Mouse (Mus musculus) MEL (cell line): ENCODE data around the gene Rpl34. TPM values are rescaled to one million over a fixed set of nuclear protein-coding genes. Genes with fewer than 3 reads are reported as not detected.
A peak's percentile ranks its signal among the peaks of the same experiment; 100 is the strongest.

Source experiments
- DNase-seq: peaks from one replicate; pipeline ENCODE4 v3.0.0; 2011; ENCODE audit warnings: low read depth, low spot score
- H3K27ac ChIP-seq: 2 replicates; pipeline ENCODE4 v1.5.1; 2012; ENCODE audit warnings: low read depth, mild to moderate bottlenecking, control low read depth, low read length, moderate library complexity; ENCODE audit not compliant: control insufficient read depth
- H3K27me3 ChIP-seq, 2 experiments: fragments of 150-350 bp in 1 of 2; sonication (generic) in 1 of 2; 2 replicates each; pipeline ENCODE4 v1.6.1; 2012; ENCODE audit warnings: low read length in 2 of 2, mild to moderate bottlenecking in 2 of 2, improper control_type of control experiment in 1 of 2, moderate library complexity in 1 of 2; ENCODE audit not compliant: insufficient read depth in 2 of 2, control insufficient read depth in 1 of 2
- H3K36me3 ChIP-seq, 2 experiments: 2 replicates each; pipeline ENCODE4 v1.6.1; 2012 to 2014; ENCODE audit warnings: low read length in 2 of 2, improper control_type of control experiment in 1 of 2, inconsistent platforms in 1 of 2, mild to moderate bottlenecking in 1 of 2; ENCODE audit not compliant: insufficient read depth in 2 of 2, control insufficient read depth in 1 of 2
- H3K4me1 ChIP-seq, 2 experiments: fragments of 150-350 bp in 1 of 2; sonication (generic) in 1 of 2; 2 replicates each; pipeline ENCODE4 v1.6.1; 2012; ENCODE audit warnings: low read length in 2 of 2, improper control_type of control experiment in 1 of 2, mild to moderate bottlenecking in 1 of 2; ENCODE audit not compliant: insufficient read depth in 2 of 2, control insufficient read depth in 1 of 2
- H3K4me3 ChIP-seq, 2 experiments: fragments of 150-350 bp in 1 of 2; sonication (generic) in 1 of 2; 2 replicates each; pipeline ENCODE4 v1.5.1; 2012; ENCODE audit warnings: low read depth in 2 of 2, low read length in 2 of 2, mild to moderate bottlenecking in 2 of 2, moderate library complexity in 2 of 2, control low read depth in 1 of 2, improper control_type of control experiment in 1 of 2; ENCODE audit not compliant: control insufficient read depth in 1 of 2, insufficient read depth in 1 of 2
- H3K79me2 ChIP-seq: 2 replicates; pipeline ENCODE4 v1.6.1; 2012; ENCODE audit warnings: mild to moderate bottlenecking, low read length, moderate library complexity; ENCODE audit not compliant: control insufficient read depth, poor library complexity, insufficient read depth
- H3K9ac ChIP-seq: 2 replicates; pipeline ENCODE4 v1.6.1; 2012; ENCODE audit warnings: low read depth, mild to moderate bottlenecking, control low read depth, low read length, moderate library complexity; ENCODE audit not compliant: control insufficient read depth, poor library complexity, severe bottlenecking
- H3K9me3 ChIP-seq: fragments of 150-350 bp; sonication (generic); replicated peaks from 2 replicates; pipeline ENCODE4 v1.6.1; 2012; ENCODE audit warnings: mild to moderate bottlenecking, low read length, improper control_type of control experiment, moderate library complexity; ENCODE audit not compliant: insufficient read depth
- BHLHE40 ChIP-seq: IDR thresholded peaks from 2 replicates; pipeline ENCODE4 v1.6.1; 2012; ENCODE audit warnings: low read depth, mild to moderate bottlenecking, inconsistent platforms, low read length, improper control_type of control experiment, borderline replicate concordance
- CHD2 ChIP-seq: IDR thresholded peaks from 2 replicates; pipeline ENCODE4 v1.6.1; 2011; ENCODE audit warnings: low read length, improper control_type of control experiment
- CTCF ChIP-seq, 3 experiments: IDR thresholded peaks in 2 of 3; conservative IDR thresholded peaks in 1 of 3; 2 replicates each; pipeline ENCODE4 v1.5.1; 2011 to 2012; ENCODE audit warnings: low read length in 3 of 3, low read depth in 2 of 3, mild to moderate bottlenecking in 2 of 3, improper control_type of control experiment in 1 of 3, inconsistent platforms in 1 of 3, mixed read lengths in 1 of 3, moderate library complexity in 1 of 3; ENCODE audit not compliant: control insufficient read depth in 1 of 3, insufficient read depth in 1 of 3, poor library complexity in 1 of 3, severe bottlenecking in 1 of 3
- E2F4 ChIP-seq: IDR thresholded peaks from 2 replicates; pipeline ENCODE4 v1.6.1; 2011; ENCODE audit warnings: low read depth, low read length, improper control_type of control experiment, borderline replicate concordance
- ELF1 ChIP-seq: IDR thresholded peaks from 2 replicates; pipeline ENCODE4 v1.6.1; 2014; ENCODE audit warnings: low read depth, mild to moderate bottlenecking, inconsistent platforms, low read length, improper control_type of control experiment, moderate library complexity
- EP300 ChIP-seq, 2 experiments: IDR thresholded peaks; 2 replicates each; pipeline ENCODE4 v1.6.1; 2011; ENCODE audit warnings: improper control_type of control experiment in 2 of 2, low read length in 2 of 2, low read depth in 1 of 2, mild to moderate bottlenecking in 1 of 2
- ETS1 ChIP-seq: IDR thresholded peaks from 2 replicates; pipeline ENCODE4 v1.6.1; 2012; ENCODE audit warnings: low read depth, mild to moderate bottlenecking, inconsistent platforms, low read length, improper control_type of control experiment, moderate library complexity
- JUND ChIP-seq: IDR thresholded peaks from 2 replicates; pipeline ENCODE4 v1.6.1; 2011; ENCODE audit warnings: low read depth, mild to moderate bottlenecking, improper control_type of control experiment, low read length
- MEF2A ChIP-seq: IDR thresholded peaks from 2 replicates; pipeline ENCODE4 v1.6.1; 2014; ENCODE audit warnings: low read depth, mild to moderate bottlenecking, inconsistent platforms, low read length, improper control_type of control experiment; ENCODE audit not compliant: poor library complexity, insufficient replicate concordance, severe bottlenecking; ENCODE audit errors: extremely low read depth
- MXI1 ChIP-seq: IDR thresholded peaks from 2 replicates; pipeline ENCODE4 v1.6.1; 2011; ENCODE audit warnings: mild to moderate bottlenecking, low read depth, low read length, improper control_type of control experiment
- MYB ChIP-seq: IDR thresholded peaks from 2 replicates; pipeline ENCODE4 v1.6.1; 2011; ENCODE audit warnings: mild to moderate bottlenecking, low read depth, low read length, improper control_type of control experiment
- MYC ChIP-seq: IDR thresholded peaks from 2 replicates; pipeline ENCODE4 v1.6.1; 2011; ENCODE audit warnings: low read depth, mild to moderate bottlenecking, low read length, improper control_type of control experiment, moderate library complexity
- NELFE ChIP-seq: IDR thresholded peaks from 2 replicates; pipeline ENCODE4 v1.6.1; 2011; ENCODE audit warnings: low read depth, low read length, improper control_type of control experiment
- POLR2A ChIP-seq, 2 experiments: IDR thresholded peaks; 2 replicates each; pipeline ENCODE4 v1.6.1; 2011 to 2012; ENCODE audit warnings: low read length in 2 of 2, mild to moderate bottlenecking in 2 of 2, control low read depth in 1 of 2, improper control_type of control experiment in 1 of 2, low read depth in 1 of 2, moderate library complexity in 1 of 2; ENCODE audit not compliant: control insufficient read depth in 1 of 2, insufficient read depth in 1 of 2, poor library complexity in 1 of 2
- POLR2AphosphoS2 ChIP-seq: IDR thresholded peaks from 2 replicates; pipeline ENCODE4 v1.6.1; 2011; ENCODE audit warnings: low read length, improper control_type of control experiment
- POLR2AphosphoS5 ChIP-seq: IDR thresholded peaks from 2 replicates; pipeline ENCODE4 v1.6.1; 2012; ENCODE audit warnings: low read depth, borderline replicate concordance, mild to moderate bottlenecking, inconsistent platforms, low read length, moderate library complexity, mixed read lengths
- RAD21 ChIP-seq: IDR thresholded peaks from 2 replicates; pipeline ENCODE4 v1.6.1; 2011; ENCODE audit warnings: mild to moderate bottlenecking, low read depth, low read length, improper control_type of control experiment
- SIN3A ChIP-seq: IDR thresholded peaks from 2 replicates; pipeline ENCODE4 v1.6.1; 2012; ENCODE audit warnings: low read length, improper control_type of control experiment, inconsistent platforms
- SMC3 ChIP-seq: IDR thresholded peaks from 2 replicates; pipeline ENCODE4 v1.6.1; 2011; ENCODE audit warnings: low read depth, low read length, improper control_type of control experiment
- TBP ChIP-seq: IDR thresholded peaks from 2 replicates; pipeline ENCODE4 v1.8.0; 2011; ENCODE audit warnings: low read depth, low read length, improper control_type of control experiment
- TCF12 ChIP-seq: IDR thresholded peaks from 2 replicates; pipeline ENCODE4 v1.6.1; 2014; ENCODE audit warnings: low read depth, mild to moderate bottlenecking, inconsistent platforms, low read length, improper control_type of control experiment, moderate library complexity
- ZKSCAN1 ChIP-seq: IDR thresholded peaks from 2 replicates; pipeline ENCODE4 v1.6.1; 2012; ENCODE audit warnings: low read depth, mild to moderate bottlenecking, inconsistent platforms, low read length, improper control_type of control experiment, moderate library complexity
- ZMIZ1 ChIP-seq: IDR thresholded peaks from 2 replicates; pipeline ENCODE4 v1.6.1; 2012; ENCODE audit warnings: low read depth, mild to moderate bottlenecking, inconsistent platforms, low read length, improper control_type of control experiment, moderate library complexity
- ZNF384 ChIP-seq: IDR thresholded peaks from 2 replicates; pipeline ENCODE4 v1.6.1; 2012; ENCODE audit warnings: low read depth, mild to moderate bottlenecking, inconsistent platforms, low read length, improper control_type of control experiment
- polyA plus RNA-seq, 2 experiments: library from polyadenylated mRNA; stranded (reverse) in 1 of 2; unstranded in 1 of 2; fragments of >175 nt in 1 of 2; fragments of >200 nt in 1 of 2; gene quantifications; 2 replicates each; pipeline versions ENCODE4 v1.2.1 to v1.2.4; 2012; ENCODE audit warnings: low replicate concordance in 2 of 2, low read depth in 1 of 2; ENCODE audit not compliant: insufficient read length in 2 of 2, insufficient read depth in 1 of 2, missing spikeins in 1 of 2
- total RNA-seq: library from RNA; depleted of rRNA; stranded (reverse); fragments of 300-350 nt; gene quantifications from 2 replicates; pipeline ENCODE4 v1.2.3, GENCODE M21; 2012

The Rpl34 gene
- total and polyA plus RNA-seq, 3 experiments: 451 to 1,619 (median 895) TPM

DNA sequence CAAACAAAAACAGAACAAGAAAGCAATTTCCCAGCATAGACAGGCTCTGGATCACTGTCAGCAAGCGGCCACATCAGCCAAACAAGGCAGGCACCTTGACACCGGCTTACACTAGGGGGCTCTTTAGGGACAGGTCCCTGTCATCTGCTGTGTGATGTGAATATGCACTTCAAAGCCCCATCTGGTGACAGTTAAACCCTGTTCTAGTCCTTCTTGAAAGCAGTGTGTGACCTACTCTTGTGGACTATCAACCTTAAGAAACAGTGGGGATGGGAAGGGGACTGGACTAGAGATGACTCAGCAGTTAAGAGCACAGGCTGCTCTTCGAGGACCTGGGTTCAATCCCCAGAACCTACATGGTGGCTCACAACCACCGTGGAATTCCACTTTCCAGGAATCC, 32.6 kb downstream of the Rpl34 start:
- H3K9ac ChIP-seq: no peak overlapping the region
- H3K36me3 ChIP-seq: peaks cover 5 to 7% of the 10 kb centered on the region in 2 experiments
- H3K79me2 ChIP-seq: 0 out of 2 replicates have a peak, but pooled peaks cover 5% of the 10 kb centered on the region
- DNase-seq: no peak
- no peak overlapping the region for H3K27ac ChIP-seq
- H3K9me3 ChIP-seq: no peaks in the 10 kb centered on the region
- TF ChIP-seq TBP (no peak), CTCF (IDR thresholded peaks at IDR 0.05 in 2 of 3, conservative IDR thresholded peaks at IDR 0.05 in 1 of 3; ENCODE audit: control insufficient read depth in 1 of 3, insufficient read depth in 1 of 3, low read depth in 2 of 3, low read length in 3 of 3, poor library complexity in 1 of 3, severe bottlenecking in 1 of 3) (no peak), SIN3A (no peak), ZKSCAN1 (no peak), POLR2A (IDR thresholded peaks at IDR 0.05; ENCODE audit: control insufficient read depth in 1 of 2, insufficient read depth in 1 of 2, low read depth in 1 of 2, low read length in 2 of 2, poor library complexity in 1 of 2) (no peak), EP300 (IDR thresholded peaks at IDR 0.05; ENCODE audit: low read depth in 1 of 2, low read length in 2 of 2) (no peak), ZNF384 (no peak), POLR2AphosphoS2 (no peak), E2F4 (no peak), MEF2A (no peak)
- H3K27me3 ChIP-seq: no peaks in the 10 kb centered on the region
- peaks cover 0 to 12% of the 10 kb centered on the region in 2 experiments; a peak in 3 of 4 replicates for H3K4me1 ChIP-seq
- no peak overlapping the region for H3K4me3 ChIP-seq

DNA sequence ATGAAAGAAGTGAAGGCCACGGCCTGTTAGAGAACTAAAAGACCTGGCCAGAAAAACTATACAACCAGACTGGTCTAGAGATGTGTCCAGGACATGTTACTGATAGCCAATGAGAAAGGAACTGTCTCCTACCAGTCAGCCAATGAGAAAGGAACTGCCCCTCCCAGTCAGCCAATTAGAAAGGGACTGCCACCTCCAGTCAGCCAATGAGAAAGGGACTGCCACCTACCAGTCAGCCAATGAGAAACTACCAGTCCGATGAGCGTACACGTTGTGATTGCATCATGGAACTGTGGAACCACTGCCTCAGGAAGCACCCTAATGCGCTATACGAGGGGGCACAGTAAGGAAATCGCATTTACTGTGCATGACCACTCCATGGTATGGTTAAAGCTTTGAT, 35.5 kb downstream of the Rpl34 start:
- no peak for TF ChIP-seq ZMIZ1
- no peaks in the 10 kb centered on the region for H3K27me3 ChIP-seq
- peaks cover 6 to 25% of the 10 kb centered on the region in 2 experiments for H3K4me1 ChIP-seq
- no peak overlapping the region for H3K9ac ChIP-seq
- no peaks in the 10 kb centered on the region for H3K9me3 ChIP-seq
- peaks cover 0 to 16% of the 10 kb centered on the region in 2 experiments; a peak in 3 of 4 replicates for H3K36me3 ChIP-seq
- H3K79me2 ChIP-seq: peaks cover 4% of the 10 kb centered on the region; the same call in 1 of the 2 replicates
- peak overlapping the region; percentile 33 for H3K27ac ChIP-seq
- peak; percentile 60 for DNase-seq
- no peak overlapping the region for H3K4me3 ChIP-seq

DNA sequence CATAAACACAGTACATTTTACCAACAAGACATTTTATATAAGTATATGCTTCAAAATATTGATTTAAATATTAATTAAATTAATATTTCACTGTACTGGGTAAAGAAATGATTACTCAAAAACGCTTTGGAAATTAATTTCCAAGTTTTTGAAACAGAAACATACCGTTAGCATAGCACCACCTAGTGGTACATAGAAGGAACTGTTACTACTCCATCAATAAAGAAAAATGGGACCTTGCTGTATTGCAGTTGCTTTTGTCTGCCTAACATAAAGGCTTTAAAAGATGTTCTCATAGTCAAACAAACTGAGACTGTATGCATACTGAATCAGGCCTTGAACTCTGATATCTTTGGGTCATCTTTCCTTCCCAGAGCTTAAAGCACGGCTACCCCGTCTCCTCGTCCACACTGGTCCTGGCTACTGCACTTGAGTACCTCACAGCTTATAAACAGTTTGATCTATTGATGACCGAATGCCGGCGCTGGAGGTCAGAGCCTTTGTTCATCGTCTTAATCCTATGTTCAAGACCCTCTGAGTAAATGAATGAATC, 36.1 kb downstream of the Rpl34 start:
- Histone ChIP-seq H3K4me1 (peaks cover 6 to 25% of the 10 kb centered on the region in 2 experiments), H3K79me2 (peaks cover 4% of the 10 kb centered on the region; the same call in 1 of the 2 replicates), H3K9me3 (no peaks in the 10 kb centered on the region), H3K36me3 (peaks cover 0 to 16% of the 10 kb centered on the region in 2 experiments; a peak in 3 of 4 replicates), H3K4me3 (no peak overlapping the region), H3K9ac (no peak overlapping the region), H3K27ac (no peak overlapping the region), H3K27me3 (no peaks in the 10 kb centered on the region)
- DNase-seq: peak; percentile 68
- TF ChIP-seq SIN3A: no peak
- TF ChIP-seq POLR2AphosphoS5: no peak
- TF ChIP-seq ELF1: no peak
- TF ChIP-seq ZMIZ1: no peak
- TF ChIP-seq RAD21: peak; percentile 55
- no peak for TF ChIP-seq ETS1
- no peak for TF ChIP-seq MEF2A
- TF ChIP-seq NELFE: no peak
- TF ChIP-seq TBP: no peak
- TF ChIP-seq SMC3: peak; percentile 43; the same call in 1 of the 2 replicates
- TF ChIP-seq TCF12: no peak
- TF ChIP-seq MYB: no peak
- no peak for TF ChIP-seq BHLHE40
- no peak for TF ChIP-seq MYC
- TF ChIP-seq CTCF (IDR thresholded peaks at IDR 0.05 in 2 of 3, conservative IDR thresholded peaks at IDR 0.05 in 1 of 3; ENCODE audit: control insufficient read depth in 1 of 3, insufficient read depth in 1 of 3, low read depth in 2 of 3, low read length in 3 of 3, poor library complexity in 1 of 3, severe bottlenecking in 1 of 3): peak in 2 of 3 experiments; percentile 64 to 69; a peak in 4 of 6 replicates
- TF ChIP-seq CHD2: no peak
- TF ChIP-seq JUND: no peak
- TF ChIP-seq POLR2AphosphoS2: no peak
- TF ChIP-seq MXI1: no peak
